Mouse (Mus musculus) bone marrow macrophage, adult 2 months (primary cell): Measurements from ENCODE around the gene Dpf3.

Experiments used
- CTCF ChIP-seq: IDR thresholded peaks from 2 replicates; pipeline ENCODE4 v1.5.1; 2012; ENCODE audit warnings: low read depth, mild to moderate bottlenecking, low read length, moderate library complexity
- POLR2A ChIP-seq: IDR thresholded peaks from 2 replicates; pipeline ENCODE4 v1.6.1; 2012; ENCODE audit warnings: mild to moderate bottlenecking, low read depth, low read length, borderline replicate concordance

- no peak for TF ChIP-seq POLR2A
- no peak for TF ChIP-seq CTCF
These were observed 38.3 kb downstream of the Dpf3 start for GRCm38 (mm10) chr12:83449202-83449601.
